Mouse (Mus musculus): ENCODE measurements at regions not wholly inside any gene's neighbourhood (a gene's known extent, or its start where the extent isn't known, plus 50 kb on each side); places are given as distances from the start of the nearest gene placed in this dataset.
"Not testable (repeated sequence)": the region's sequence is repeated elsewhere in the genome, so short reads cannot be mapped to it uniquely, and the experiment has no call there.

GRCm38 (mm10) chr3:37810763-37811162 is 86.5 kb upstream of the Gm5148 start:
- Histone ChIP-seq H3K4me1 (ENCODE audit: control insufficient read depth, insufficient read depth, low read length) (0 out of 2 replicates have a peak, but pooled peaks cover under 1% of the 10 kb centered on the region), H3K27ac (ENCODE audit: insufficient read depth, low read depth, low read length) (no peak overlapping the region), H3K4me3 (ENCODE audit: insufficient read depth, low read depth, low read length) (no peak overlapping the region)
- 98% methylated on average over 2 of the region's 2 CpGs for WGBS
- TF ChIP-seq POLR2A (IDR thresholded peaks at IDR 0.05; ENCODE audit: insufficient read depth, low read depth, low read length): no peak
- no peak for TF ChIP-seq CTCF (IDR thresholded peaks at IDR 0.05; ENCODE audit: insufficient read depth, low read depth, low read length)

- WGBS: 82% methylated on average over 6 of the region's 6 CpGs
Measured at GRCm38 (mm10) chr3:37805805-37806148, 81.5 kb upstream of the Gm5148 start.

DNA sequence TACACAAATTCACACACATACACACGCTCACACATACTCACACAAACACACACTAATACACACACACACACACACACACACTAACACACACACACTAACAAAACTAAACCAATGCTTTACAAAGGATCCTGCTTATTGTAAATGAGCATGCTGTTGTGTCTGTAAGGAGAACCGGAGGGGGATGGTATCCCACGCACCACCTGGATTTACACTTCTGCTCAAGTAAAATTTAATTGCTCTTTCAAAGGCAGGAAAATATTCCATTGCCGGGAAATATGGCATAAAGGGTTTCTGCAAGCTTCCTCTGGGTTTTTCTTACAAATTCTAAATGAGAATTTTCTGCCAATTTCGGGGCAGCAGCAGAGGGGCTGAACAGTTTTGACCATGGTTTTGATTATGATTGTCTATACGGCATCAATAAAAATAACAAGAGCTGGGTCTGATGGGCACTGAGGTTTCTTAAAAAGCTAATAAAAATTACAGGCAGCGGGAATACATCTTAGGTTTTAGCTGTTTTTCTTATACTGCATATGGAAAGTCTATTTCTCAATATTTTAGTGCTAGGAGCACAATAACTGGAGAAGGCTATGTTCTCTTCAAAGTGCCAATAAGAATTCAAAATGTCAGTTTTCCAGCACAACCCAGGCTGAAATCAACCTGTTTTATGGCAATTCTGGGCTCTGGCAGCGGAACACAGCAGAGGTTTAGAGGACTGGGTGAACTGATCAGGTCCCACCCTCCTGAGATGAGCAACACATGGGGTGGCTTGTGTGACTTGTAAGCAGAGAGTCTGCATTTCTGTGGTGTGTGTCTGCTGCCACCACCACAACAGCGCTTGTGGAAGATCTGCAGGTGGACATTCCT is 80.9 kb upstream of the Gm5148 start:
- 0 out of 2 replicates have a peak, but pooled peaks cover 3% of the 10 kb centered on the region for H3K4me1 ChIP-seq (ENCODE audit: control insufficient read depth, insufficient read depth, low read length)
- WGBS: 88% methylated on average over 9 of the region's 9 CpGs
- TF ChIP-seq CTCF (IDR thresholded peaks at IDR 0.05; ENCODE audit: insufficient read depth, low read depth, low read length) (no peak), POLR2A (IDR thresholded peaks at IDR 0.05; ENCODE audit: insufficient read depth, low read depth, low read length) (no peak)
- no peak overlapping the region for H3K4me3 ChIP-seq (ENCODE audit: insufficient read depth, low read depth, low read length)
- H3K27ac ChIP-seq (ENCODE audit: insufficient read depth, low read depth, low read length): no peak overlapping the region

More at GRCm38 (mm10) chr3:37805805-37806148, 81.5 kb upstream of the Gm5148 start:
- 0 out of 2 replicates have a peak, but pooled peaks cover 3% of the 10 kb centered on the region for H3K4me1 ChIP-seq (ENCODE audit: control insufficient read depth, insufficient read depth, low read length)
- H3K4me3 ChIP-seq (ENCODE audit: insufficient read depth, low read depth, low read length): no peak overlapping the region
- H3K27ac ChIP-seq (ENCODE audit: insufficient read depth, low read depth, low read length): no peak overlapping the region
- TF ChIP-seq POLR2A (IDR thresholded peaks at IDR 0.05; ENCODE audit: insufficient read depth, low read depth, low read length): no peak

- Histone ChIP-seq H3K27ac (ENCODE audit: insufficient read depth, low read depth, low read length) (no peak overlapping the region), H3K4me1 (ENCODE audit: control insufficient read depth, insufficient read depth, low read length) (0 out of 2 replicates have a peak, but pooled peaks cover 3% of the 10 kb centered on the region), H3K4me3 (ENCODE audit: insufficient read depth, low read depth, low read length) (no peak overlapping the region)
- TF ChIP-seq POLR2A (IDR thresholded peaks at IDR 0.05; ENCODE audit: insufficient read depth, low read depth, low read length) (no peak), CTCF (IDR thresholded peaks at IDR 0.05; ENCODE audit: insufficient read depth, low read depth, low read length) (no peak)
- 54% methylated on average over 5 of the region's 5 CpGs for WGBS
Measured at GRCm38 (mm10) chr3:37804261-37804660, 80.0 kb upstream of the Gm5148 start.

DNA sequence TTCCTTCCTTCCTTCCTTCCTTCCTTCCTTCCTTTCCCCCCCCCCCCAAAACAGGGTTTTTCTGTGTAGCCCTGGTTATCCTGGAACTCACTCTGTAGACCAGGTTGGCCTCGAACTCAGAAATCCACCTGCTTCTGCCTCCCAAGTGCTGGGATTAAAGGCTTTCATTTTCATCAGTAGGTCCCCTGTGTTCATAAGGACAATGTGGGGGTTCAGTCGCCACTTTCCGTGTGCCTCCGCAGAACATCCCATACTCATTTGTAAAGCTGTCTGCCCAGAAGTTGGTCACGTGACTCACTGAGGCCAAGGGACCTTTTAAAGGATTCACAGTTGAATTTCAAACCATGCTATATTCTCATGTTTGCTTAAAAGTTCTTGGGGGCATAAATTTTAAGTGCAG is 79.5 kb upstream of the Gm5148 start:
- whole genome bisulfite sequencing: 95% methylated on average over 5 of the region's 5 CpGs

DNA sequence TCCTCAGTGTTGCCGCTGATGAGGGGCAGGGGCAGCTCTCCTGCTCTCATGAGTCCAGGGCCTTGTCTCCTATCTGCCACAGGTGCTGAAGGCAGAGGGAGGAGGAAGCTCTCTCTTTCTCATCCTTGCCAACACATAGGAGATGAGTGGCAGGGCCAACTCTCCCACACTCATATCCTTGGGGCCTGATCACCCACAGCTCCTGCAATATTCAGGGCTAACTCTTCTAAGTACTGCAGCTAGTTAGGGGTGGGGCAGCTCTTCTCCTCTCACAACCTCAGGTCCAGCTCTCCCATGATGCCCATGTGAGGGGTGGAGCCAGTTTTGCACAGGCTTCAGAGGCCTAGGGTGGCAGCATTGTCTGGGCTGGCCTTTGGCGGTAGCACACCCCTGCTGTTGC is 77.3 kb upstream of the Gm5148 start:
- WGBS: 96% methylated on average over 2 of the region's 2 CpGs
- no peak for TF ChIP-seq CTCF (IDR thresholded peaks at IDR 0.05; ENCODE audit: insufficient read depth, low read depth, low read length)
- no peak for TF ChIP-seq POLR2A (IDR thresholded peaks at IDR 0.05; ENCODE audit: insufficient read depth, low read depth, low read length)
- Histone ChIP-seq H3K4me3 (ENCODE audit: insufficient read depth, low read depth, low read length) (no peak overlapping the region), H3K27ac (ENCODE audit: insufficient read depth, low read depth, low read length) (no peak overlapping the region), H3K4me1 (ENCODE audit: control insufficient read depth, insufficient read depth, low read length) (0 out of 2 replicates have a peak, but pooled peaks cover 3% of the 10 kb centered on the region)

More for the DNA sequence above, 79.5 kb upstream of the Gm5148 start:
- H3K27ac ChIP-seq (ENCODE audit: insufficient read depth, low read depth, low read length); H3K4me1 ChIP-seq (ENCODE audit: control insufficient read depth, insufficient read depth, low read length); H3K4me3 ChIP-seq (ENCODE audit: insufficient read depth, low read depth, low read length): not testable (repeated sequence)

GRCm38 (mm10) chr3:37799809-37800208 is 75.5 kb upstream of the Gm5148 start:
- Histone ChIP-seq H3K27ac (ENCODE audit: insufficient read depth, low read depth, low read length) (no peak overlapping the region), H3K4me3 (ENCODE audit: insufficient read depth, low read depth, low read length) (no peak overlapping the region), H3K4me1 (ENCODE audit: control insufficient read depth, insufficient read depth, low read length) (no peaks in the 10 kb centered on the region)
- 68% methylated on average over 6 of the region's 6 CpGs for WGBS
- TF ChIP-seq POLR2A (IDR thresholded peaks at IDR 0.05; ENCODE audit: insufficient read depth, low read depth, low read length): no peak
- TF ChIP-seq CTCF (IDR thresholded peaks at IDR 0.05; ENCODE audit: insufficient read depth, low read depth, low read length): no peak

- no peak for TF ChIP-seq CTCF (IDR thresholded peaks at IDR 0.05; ENCODE audit: insufficient read depth, low read depth, low read length)
- TF ChIP-seq POLR2A (IDR thresholded peaks at IDR 0.05; ENCODE audit: insufficient read depth, low read depth, low read length): no peak
- H3K27ac ChIP-seq (ENCODE audit: insufficient read depth, low read depth, low read length): no peak overlapping the region
- no peak overlapping the region for H3K4me3 ChIP-seq (ENCODE audit: insufficient read depth, low read depth, low read length)
- WGBS: 64% methylated on average over 7 of the region's 7 CpGs
- peaks cover 3% of the 10 kb centered on the region for H3K4me1 ChIP-seq (ENCODE audit: control insufficient read depth, insufficient read depth, low read length)
Measured at GRCm38 (mm10) chr3:37789711-37790110, 65.4 kb upstream of the Gm5148 start.

DNA sequence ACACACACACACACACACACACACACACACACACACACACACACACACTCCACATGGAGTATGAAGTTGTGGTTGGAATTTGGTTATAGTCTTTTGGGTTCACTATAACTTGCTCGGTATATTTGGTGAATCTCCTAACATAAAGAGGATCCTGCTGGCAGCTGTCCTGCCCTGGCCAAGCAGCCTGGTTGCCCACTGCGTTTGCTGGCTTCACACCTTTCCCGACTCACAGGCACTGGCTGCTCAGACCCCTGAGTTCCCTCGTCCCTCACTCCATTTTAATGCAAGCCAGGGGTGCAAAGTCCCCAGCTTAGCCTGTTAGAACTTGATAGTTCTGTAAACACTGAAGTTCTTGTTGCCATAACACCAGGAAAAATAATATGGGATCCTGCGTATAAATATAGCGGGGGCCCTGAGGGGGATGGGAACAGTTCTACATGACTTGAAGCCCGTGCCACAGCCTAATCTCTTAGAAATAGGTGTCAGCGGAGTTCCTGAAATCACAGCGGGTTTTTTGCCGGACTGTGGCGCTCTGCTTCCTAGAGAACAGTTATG is 64.9 kb upstream of the Gm5148 start:
- no peak overlapping the region for H3K4me3 ChIP-seq (ENCODE audit: insufficient read depth, low read depth, low read length)
- 81% methylated on average over 11 of the region's 11 CpGs for WGBS
- TF ChIP-seq POLR2A (IDR thresholded peaks at IDR 0.05; ENCODE audit: insufficient read depth, low read depth, low read length) (no peak), CTCF (IDR thresholded peaks at IDR 0.05; ENCODE audit: insufficient read depth, low read depth, low read length) (no peak)
- H3K27ac ChIP-seq (ENCODE audit: insufficient read depth, low read depth, low read length): no peak overlapping the region
- H3K4me1 ChIP-seq (ENCODE audit: control insufficient read depth, insufficient read depth, low read length): peaks cover 3% of the 10 kb centered on the region
